Comparison of ENCODE assay signal across 16 mouse cellular contexts in the genomic region with DNA sequence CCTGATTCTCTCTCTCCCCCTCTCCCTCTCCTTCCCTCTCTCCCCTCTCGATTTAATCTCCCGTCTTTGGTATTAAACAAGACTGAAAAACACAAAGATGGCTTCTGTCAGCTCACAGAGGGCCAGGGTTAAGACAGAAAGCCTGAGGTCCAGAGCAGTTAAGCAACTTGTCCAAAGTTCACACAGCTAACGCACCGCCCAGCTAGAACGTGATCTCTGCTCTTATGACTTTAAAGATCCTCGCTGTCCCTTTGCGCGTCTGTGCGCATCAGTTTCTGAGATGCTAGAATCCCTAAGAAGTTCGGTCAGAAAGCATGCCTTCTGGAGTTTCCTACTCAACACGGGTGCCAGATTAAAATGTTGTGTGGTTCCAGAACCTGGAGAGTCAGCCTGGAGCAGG. TPM values are rescaled to one million over a fixed set of nuclear protein-coding genes. Genes with fewer than 3 reads are reported as not detected.
"Had no signal": no experiment of that assay in that cellular context is flagged by ENCODE, and none has a peak within 500 bp of the region (broad histone marks: within the 10 kb centered on the region; RNA-seq: fewer than 3 reads in every experiment).

No protein-coding gene starts in this region.

- H3K9me3 ChIP-seq: intestine, embryonic 15.5 days; limb, embryonic 13.5 days; midbrain, embryonic 10.5 days; neural tube, embryonic 13.5 days; stomach, embryonic 15.5 days had no signal

- H3K9ac ChIP-seq: intestine, embryonic 15.5 days; limb, embryonic 13.5 days; liver, embryonic 14.5 days; lung, embryonic 14.5 days; neural tube, embryonic 13.5 days; stomach, embryonic 15.5 days had no signal

- H3K27ac ChIP-seq: intestine, embryonic 15.5 days; limb, embryonic 13.5 days; liver, embryonic 14.5 days; neural tube, embryonic 13.5 days; stomach, embryonic 15.5 days had no signal

- DNase-seq: left cerebral cortex, postnatal 4 days; lung, embryonic 14.5 days; lung, postnatal 10 days; retina, postnatal 1 day; right cerebral cortex, postnatal 14 days; thymus, adult 2 months; thymus, postnatal 25 days had no signal

- H3K36me3 ChIP-seq: intestine, embryonic 15.5 days; limb, embryonic 13.5 days; stomach, embryonic 15.5 days had no signal

- ATAC-seq: midbrain, embryonic 16.5 days had no signal

- H3K4me1 ChIP-seq: limb, embryonic 13.5 days; stomach, embryonic 15.5 days had no signal

- H3K4me3 ChIP-seq: intestine, embryonic 15.5 days; limb, embryonic 13.5 days; midbrain, embryonic 10.5 days; neural tube, embryonic 13.5 days; stomach, embryonic 15.5 days had no signal

- H3K4me2 ChIP-seq: intestine, embryonic 15.5 days; limb, embryonic 13.5 days; lung, embryonic 14.5 days; neural tube, embryonic 13.5 days; stomach, embryonic 15.5 days had no signal

- H3K27me3 ChIP-seq: intestine, embryonic 15.5 days; limb, embryonic 13.5 days; neural tube, embryonic 13.5 days; stomach, embryonic 15.5 days had no signal

RNA-seq across cellular contexts. Expression of a gene that starts 23.3 kb away (rescaled TPM):
- polyA plus RNA-seq: spleen, adult 2 months; testis, adult 2 months had no signal
